Mouse (Mus musculus): ENCODE data around the gene Smarca2. TPM values are rescaled to one million over a fixed set of nuclear protein-coding genes. Genes with fewer than 3 reads are reported as not detected.
"Not testable (repeated sequence)": the region's sequence is repeated elsewhere in the genome, so short reads cannot be mapped to it uniquely, and the experiment has no call there.

Smarca2 gene
- total RNA-seq, 2 experiments from 2014 or later = 211 to 223 TPM

DNA sequence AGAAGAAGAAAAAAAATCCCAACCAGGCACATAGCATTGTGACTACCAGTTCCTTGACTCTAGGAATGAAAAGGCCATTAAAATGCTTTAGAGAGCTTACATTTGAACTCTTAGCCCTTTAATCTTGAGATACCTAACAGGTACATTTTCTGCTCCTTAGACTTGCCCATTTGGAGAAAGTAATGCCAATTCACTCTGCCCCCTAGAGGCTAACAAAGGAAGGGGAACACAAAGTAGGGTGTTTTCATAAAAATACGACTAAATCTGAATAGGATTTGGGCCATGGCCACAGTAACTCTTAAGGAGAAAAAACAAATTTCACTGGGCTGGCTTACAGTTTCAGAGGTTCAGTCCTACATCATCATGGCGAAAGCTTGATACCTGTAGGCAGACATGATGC lies 77.9 kb downstream of the Smarca2 start:
- DNase-seq (ENCODE audit: low spot score in 2 of 2) = no peak

GRCm38 (mm10) chr19:26683731-26684130 lies 78.9 kb downstream of the Smarca2 start:
- DNase-seq (ENCODE audit: low spot score in 2 of 2) = no peak

DNA sequence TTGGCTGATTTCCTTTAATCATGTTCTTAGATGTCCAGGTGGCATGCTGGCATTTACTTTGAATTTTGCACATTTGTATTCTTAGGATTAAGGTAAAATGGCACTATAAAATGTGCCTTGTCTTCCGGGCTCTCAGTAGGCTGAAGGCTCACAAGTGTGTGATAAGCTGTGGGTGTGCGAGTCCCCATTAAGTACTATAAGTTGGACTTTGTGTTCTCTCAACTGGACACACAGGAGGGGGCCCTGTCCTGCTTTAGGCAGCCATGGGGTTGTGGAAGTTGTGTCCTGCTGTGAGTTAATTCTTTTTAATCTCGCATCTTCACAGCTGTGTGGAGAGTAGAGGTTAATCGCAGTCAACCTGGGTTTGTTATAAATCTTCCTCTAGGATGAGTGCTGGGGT lies 85.7 kb downstream of the Smarca2 start:
- no peak for DNase-seq (ENCODE audit: low spot score in 2 of 2)

GRCm38 (mm10) chr19:26697107-26697506 lies 92.3 kb downstream of the Smarca2 start:
- no peak for DNase-seq (ENCODE audit: low spot score in 2 of 2)

- no peak for DNase-seq (ENCODE audit: low spot score in 2 of 2)
Observed at GRCm38 (mm10) chr19:26704545-26705209, 99.8 kb downstream of the Smarca2 start.

- DNase-seq (ENCODE audit: low spot score in 2 of 2) = no peak
Observed at GRCm38 (mm10) chr19:26706910-26707309, 102.1 kb downstream of the Smarca2 start.

- DNase-seq (ENCODE audit: low spot score in 2 of 2) = no peak
Observed at GRCm38 (mm10) chr19:26709095-26709494, 104.2 kb downstream of the Smarca2 start.

- DNase-seq (ENCODE audit: low spot score in 2 of 2) = no peak
Observed at GRCm38 (mm10) chr19:26711268-26711667, 106.4 kb downstream of the Smarca2 start.

DNA sequence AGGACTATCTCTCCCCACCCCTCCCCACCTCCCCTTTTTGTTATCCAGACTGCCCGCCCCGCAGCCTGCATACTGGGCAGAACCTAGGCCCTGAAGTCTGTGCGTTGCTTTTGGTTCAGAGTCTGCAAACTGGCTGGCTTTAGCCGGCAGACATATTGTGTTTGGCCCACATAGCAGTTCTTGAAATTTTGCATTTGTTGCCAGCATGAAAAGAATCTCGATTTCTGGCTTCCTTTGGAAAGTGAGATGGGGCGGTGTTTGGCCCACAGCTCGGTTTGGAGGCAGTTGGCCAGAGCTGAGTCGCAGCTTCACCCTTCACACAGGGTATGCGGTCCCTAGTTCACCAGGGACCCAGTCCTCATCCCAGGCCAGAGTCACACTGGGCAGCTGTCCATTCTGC lies 111.4 kb downstream of the Smarca2 start:
- no peak for DNase-seq (ENCODE audit: low spot score in 2 of 2)

- peak in 1 of 2 experiments; percentile 69 for DNase-seq (ENCODE audit: low spot score in 2 of 2)
Observed at GRCm38 (mm10) chr19:26718221-26718620, 113.4 kb downstream of the Smarca2 start.

DNA sequence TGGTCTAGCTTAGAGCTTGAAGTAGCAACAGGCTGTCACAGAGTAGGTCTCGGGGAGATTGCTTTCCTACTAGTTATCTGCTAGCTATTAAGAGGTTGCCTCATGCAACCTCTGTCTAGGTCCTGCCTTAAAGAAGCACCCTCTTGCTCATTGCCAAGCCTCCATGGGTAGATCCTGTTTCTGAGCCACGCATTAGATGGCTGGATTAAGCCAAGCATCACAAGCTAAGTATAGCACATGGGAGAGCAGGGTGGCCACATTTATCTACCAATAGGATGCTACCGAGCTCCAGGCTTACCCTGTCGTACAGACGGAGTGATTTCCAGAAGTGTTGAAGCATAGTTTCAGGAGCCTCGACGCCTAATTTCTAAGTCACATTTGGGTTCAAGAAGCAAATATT lies 114.3 kb downstream of the Smarca2 start:
- no peak for DNase-seq (ENCODE audit: low spot score in 2 of 2)

- no peak for DNase-seq (ENCODE audit: low spot score in 2 of 2)
Observed at GRCm38 (mm10) chr19:26721741-26722140, 116.9 kb downstream of the Smarca2 start.

DNA sequence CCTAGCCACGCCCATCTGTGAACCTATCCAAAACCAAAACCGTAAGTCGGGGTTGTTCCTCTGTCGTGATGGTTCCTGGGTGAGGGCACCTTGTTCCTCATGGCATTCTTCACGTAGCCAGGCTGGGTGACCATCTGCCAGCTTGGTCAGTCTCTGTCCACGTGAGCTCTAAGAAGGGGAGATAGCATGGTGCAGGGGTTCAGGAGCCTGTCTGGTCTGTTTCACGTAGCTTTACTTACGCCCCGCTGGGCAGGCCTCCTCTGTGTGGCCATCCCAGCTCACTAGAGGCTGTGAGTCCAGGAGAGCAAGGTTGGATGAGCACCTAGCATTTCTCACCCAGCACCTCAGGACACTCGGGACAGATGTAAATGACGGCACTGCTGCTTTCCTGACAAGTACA lies 119.0 kb downstream of the Smarca2 start:
- DNase-seq (ENCODE audit: low spot score in 2 of 2) = no peak

GRCm38 (mm10) chr19:26724626-26725025 lies 119.8 kb downstream of the Smarca2 start:
- no peak for DNase-seq (ENCODE audit: low spot score in 2 of 2)

- no peak for DNase-seq (ENCODE audit: low spot score in 2 of 2)
Observed at GRCm38 (mm10) chr19:26727796-26728195, 122.9 kb downstream of the Smarca2 start.

- DNase-seq (ENCODE audit: low spot score in 2 of 2) = no peak
Observed at GRCm38 (mm10) chr19:26730486-26730885, 125.6 kb downstream of the Smarca2 start.

DNA sequence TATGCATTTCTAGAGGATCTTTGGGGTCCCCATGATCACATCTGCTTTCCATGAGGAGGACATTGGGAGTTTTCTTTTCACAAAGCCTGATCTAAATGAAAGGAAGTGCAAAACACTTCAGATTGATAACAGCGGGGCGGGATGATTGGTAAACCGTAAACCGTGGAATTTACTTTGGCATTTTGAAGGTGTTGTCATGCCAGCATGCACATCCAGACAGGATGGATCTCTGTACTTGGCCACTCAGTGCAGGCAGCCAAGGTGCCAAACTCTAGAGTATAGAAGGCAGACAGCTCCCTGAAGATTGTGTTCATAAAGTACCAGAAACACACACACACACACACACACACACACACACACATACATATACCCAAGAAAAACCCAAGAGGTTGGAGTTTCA lies 126.3 kb downstream of the Smarca2 start:
- no peak for DNase-seq (ENCODE audit: low spot score in 2 of 2)

GRCm38 (mm10) chr19:26731809-26732208 lies 127.0 kb downstream of the Smarca2 start:
- DNase-seq (ENCODE audit: low spot score in 2 of 2) = peak in 1 of 2 experiments; percentile 49

DNA sequence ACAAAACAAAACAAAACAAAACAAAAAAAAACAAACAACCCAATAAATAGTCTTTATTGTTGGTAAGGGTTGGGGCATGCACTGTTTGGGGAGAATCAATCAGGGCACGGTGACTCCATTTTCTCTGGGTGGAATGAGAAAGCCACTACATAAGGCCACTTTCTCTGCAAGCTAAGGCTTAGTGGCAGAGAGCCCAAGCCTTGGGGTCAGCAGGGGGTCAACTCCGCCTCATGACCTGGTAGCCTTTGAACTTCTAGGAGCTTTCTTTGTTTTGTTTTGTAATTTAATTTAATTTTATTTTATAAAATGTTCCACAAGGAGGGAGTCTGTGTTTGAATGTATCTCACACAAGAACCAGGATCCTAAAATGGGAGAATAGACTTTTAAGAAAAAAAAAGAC lies 128.2 kb downstream of the Smarca2 start:
- no peak for DNase-seq (ENCODE audit: low spot score in 2 of 2)

DNA sequence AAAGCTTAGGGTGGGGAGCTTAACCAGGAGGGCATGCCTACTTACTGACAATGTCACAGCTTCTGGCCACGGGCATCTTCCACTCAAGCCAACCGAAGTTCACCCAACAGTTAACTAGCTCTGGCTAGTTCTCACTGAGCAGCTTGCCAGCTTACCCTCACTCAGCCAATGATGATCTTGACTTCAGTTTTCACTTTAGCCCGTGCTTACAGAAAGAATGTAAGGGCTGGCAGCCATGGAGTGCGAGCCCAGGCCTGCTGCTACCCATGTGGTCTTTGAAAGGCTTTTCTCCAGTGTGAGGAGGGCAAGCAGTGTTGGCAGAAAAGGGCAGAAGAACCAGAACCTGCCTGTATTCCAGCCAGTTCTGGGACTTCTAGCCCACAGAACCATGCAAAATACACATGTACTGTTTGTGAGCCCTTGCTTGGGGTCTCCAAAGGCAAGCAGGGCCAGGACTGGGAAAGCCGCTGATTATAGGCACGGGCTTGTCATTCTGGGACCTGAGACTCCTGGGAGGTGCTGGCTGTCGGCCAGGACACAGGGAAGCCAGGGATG lies 128.8 kb downstream of the Smarca2 start:
- DNase-seq (ENCODE audit: low spot score in 2 of 2) = no peak

DNA sequence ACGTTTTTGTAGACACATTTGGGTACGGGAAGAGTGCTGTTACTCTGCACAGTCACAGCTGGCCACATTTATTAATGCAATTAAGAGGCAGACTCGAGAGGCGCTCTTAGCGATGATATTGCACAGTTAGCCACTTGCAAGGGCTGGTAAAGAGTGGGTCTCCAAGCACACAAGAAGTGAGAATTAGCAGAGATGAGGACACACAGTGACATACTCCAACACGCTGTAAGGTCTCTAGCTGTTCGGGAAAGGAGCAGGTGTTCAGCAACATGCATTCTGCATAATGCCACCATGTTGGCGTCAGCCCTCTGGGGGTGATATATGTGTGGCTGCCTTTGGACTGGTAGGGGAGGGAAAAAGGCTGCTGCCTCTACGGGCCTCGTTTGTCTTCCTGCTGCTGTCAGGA lies 129.9 kb downstream of the Smarca2 start:
- DNase-seq (ENCODE audit: low spot score in 2 of 2) = no peak

GRCm38 (mm10) chr19:26745021-26745420 lies 140.2 kb downstream of the Smarca2 start:
- DNase-seq (ENCODE audit: low spot score in 2 of 2) = not testable (repeated sequence)

DNA sequence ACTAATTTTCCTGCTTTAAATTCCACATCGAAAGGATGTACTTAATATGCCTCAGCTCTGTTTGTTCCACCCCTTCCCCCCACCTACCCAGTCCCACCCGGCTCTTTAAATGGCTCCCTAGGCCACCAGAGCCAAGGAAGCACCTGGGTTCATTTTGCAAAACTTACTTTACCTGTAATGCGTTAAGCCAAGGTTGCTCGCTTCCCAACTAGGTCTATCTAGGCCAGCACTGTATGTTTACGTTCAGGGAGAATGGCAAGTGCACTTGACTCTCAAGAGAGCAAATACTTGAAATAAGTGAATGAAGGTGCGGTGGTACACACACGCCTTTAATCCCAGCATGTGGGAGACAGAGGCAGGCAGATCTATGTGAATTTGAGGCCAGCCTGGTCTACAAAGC lies 140.7 kb downstream of the Smarca2 start:
- DNase-seq (ENCODE audit: low spot score in 2 of 2) = no peak

All from layer of hippocampus, adult 18-20 months (tissue).